Comparison of ENCODE assay signal across 13 mouse cellular contexts in the genomic region with DNA sequence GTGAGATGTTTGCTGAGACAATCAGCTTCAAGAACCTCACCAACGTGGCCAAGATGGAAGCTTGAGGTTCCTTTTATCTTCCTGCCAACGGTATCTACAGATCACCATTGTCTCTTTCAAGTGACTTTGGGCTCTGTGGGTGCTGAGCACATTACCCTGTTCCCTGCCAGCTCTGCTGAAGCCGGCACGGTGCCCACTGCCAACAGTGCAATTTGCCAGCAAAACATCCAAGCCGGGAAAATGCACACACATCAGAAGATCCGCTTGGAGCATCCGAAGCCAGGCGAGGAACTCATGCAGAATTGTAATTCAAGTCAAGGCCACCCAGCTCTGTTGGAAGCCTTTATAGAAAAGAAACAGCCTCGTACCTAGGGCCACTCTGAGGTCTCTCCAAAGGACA.
DNase-seq lines count a peak whose midpoint lies in the region; ATAC-seq lines count a peak whose summit lies in the region.
"Had no signal": no experiment of that assay in that cellular context is flagged by ENCODE, and none has a peak within 500 bp of the region (broad histone marks: within the 10 kb centered on the region; RNA-seq: fewer than 3 reads in every experiment).

No protein-coding gene starts in this region.

- no peak overlapping the region for H3K9ac ChIP-seq in forebrain, embryonic 16.5 days (replicated peaks; ENCODE audit: low read depth, low read length)
- H3K9ac ChIP-seq: liver, embryonic 13.5 days had no signal

- no peak overlapping the region for H3K4me3 ChIP-seq in forebrain, embryonic 16.5 days (replicated peaks; ENCODE audit: low read length)
- no peak overlapping the region for H3K4me3 ChIP-seq in forebrain, embryonic 10.5 days
- H3K4me3 ChIP-seq: liver, embryonic 13.5 days had no signal

- H3K4me1 ChIP-seq in forebrain, embryonic 16.5 days (replicated peaks; ENCODE audit: control insufficient read depth, insufficient read depth, low read length), result no peaks in the 10 kb centered on the region; the same call in 1 of the 2 replicates
- H3K4me1 ChIP-seq in forebrain, embryonic 10.5 days, result no peaks in the 10 kb centered on the region
- H3K4me1 ChIP-seq: liver, embryonic 13.5 days had no signal

- H3K27ac ChIP-seq in forebrain, embryonic 16.5 days (ENCODE audit: low read length), result no peak overlapping the region
- H3K27ac ChIP-seq in forebrain, embryonic 10.5 days, result no peak overlapping the region
- H3K27ac ChIP-seq: kidney, postnatal 0 days; liver, embryonic 13.5 days had no signal

- H3K9me3 ChIP-seq in forebrain, embryonic 16.5 days (ENCODE audit: control insufficient read depth, low read length), result no peaks in the 10 kb centered on the region
- H3K9me3 ChIP-seq in forebrain, embryonic 10.5 days, result no peaks in the 10 kb centered on the region

- H3K4me2 ChIP-seq in forebrain, embryonic 16.5 days (ENCODE audit: low read length), result no peak overlapping the region
- H3K4me2 ChIP-seq: liver, embryonic 13.5 days had no signal

- intact Hi-C loops in left cerebral cortex, postnatal 14 days (cut with DNase I), result no loop called here

- 44% methylated on average over 9 of the region's 9 CpGs for WGBS in forebrain, embryonic 16.5 days
- WGBS in forebrain, embryonic 10.5 days, result 86% methylated on average over 9 of the region's 9 CpGs

- peak; percentile 39; the same call in 1 of the 2 replicates for ATAC-seq in forebrain, embryonic 16.5 days

- no peak for DNase-seq in forebrain, embryonic 10.5 days (ENCODE audit: extremely low spot score, low spot score)
- DNase-seq in Muller cell, postnatal 12 days (ENCODE audit: inconsistent ontology term), result peak; percentile 45
- DNase-seq in cerebellum, postnatal 25 days, result peak; percentile 68 to 76
- DNase-seq in left cerebral cortex, postnatal 14 days (ENCODE audit: low spot score in 2 of 2), result peak; percentile 22 to 30
- DNase-seq in kidney, postnatal 36 days, result no peak
- DNase-seq in kidney, adult 9 months, result no peak
- DNase-seq in gastrocnemius, postnatal 4 days (ENCODE audit: low spot score in 2 of 2), result no peak
- DNase-seq: gastrocnemius, postnatal 14 days; heart, postnatal 10 days; liver, embryonic 13.5 days had no signal

- no peaks in the 10 kb centered on the region for H3K27me3 ChIP-seq in forebrain, embryonic 16.5 days (replicated peaks; ENCODE audit: control insufficient read depth, insufficient read depth, low read length)
- no peaks in the 10 kb centered on the region for H3K27me3 ChIP-seq in forebrain, embryonic 10.5 days (ENCODE audit: poor library complexity, severe bottlenecking)
- H3K27me3 ChIP-seq: liver, embryonic 13.5 days had no signal

- no peaks in the 10 kb centered on the region for H3K36me3 ChIP-seq in forebrain, embryonic 16.5 days (ENCODE audit: control insufficient read depth, insufficient read depth)
- no peaks in the 10 kb centered on the region for H3K36me3 ChIP-seq in forebrain, embryonic 10.5 days (replicated peaks)
- H3K36me3 ChIP-seq: G1E; liver, embryonic 13.5 days had no signal

Comparison
In these comparisons a context has a peak if more than half of its experiments do, and no peak if none do; other contexts are left out.
1. DNase-seq: peak in Muller cell, postnatal 12 days (single experiment), cerebellum, postnatal 25 days (2 of 2) and left cerebral cortex, postnatal 14 days (2 of 2); none in forebrain, embryonic 10.5 days (single experiment), kidney, postnatal 36 days (0 of 2), kidney, adult 9 months (single experiment) and gastrocnemius, postnatal 4 days (0 of 2).